Mouse (Mus musculus): ENCODE results near the gene Suv39h2. TPM values are rescaled to one million over a fixed set of nuclear protein-coding genes. Genes with fewer than 3 reads are reported as not detected.

Suv39h2 gene
- 16.8 and 17.9 TPM in 2 replicates for polyA plus RNA-seq (2014; fragmentation: Nextera tagmentation; extraction: Ambion mirVana)

DNA sequence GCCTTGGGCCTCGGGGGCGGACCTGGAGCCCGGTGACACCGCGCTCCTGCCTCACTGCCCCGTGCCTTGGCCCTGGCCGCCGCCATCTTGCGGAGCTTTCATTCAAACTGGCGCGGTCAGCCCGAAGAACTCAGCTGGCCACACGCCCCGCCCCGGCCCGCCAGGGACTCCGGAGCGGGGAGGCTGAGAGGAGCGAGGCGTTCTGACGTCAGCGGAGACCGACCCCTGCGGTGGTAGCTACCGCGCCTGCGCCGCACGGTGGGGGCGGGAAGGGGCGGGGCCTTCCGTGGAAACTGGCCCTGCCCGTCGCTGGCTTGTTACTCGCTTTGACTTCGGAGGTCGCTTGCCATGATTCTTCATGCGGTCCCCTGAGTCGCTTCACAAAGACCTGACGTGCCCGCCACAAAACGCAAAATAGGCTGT lies at the start of gene Suv39h2:
Gene Suv39h2 (minus strand): TSS at position 171 of the 423 bp plus-strand sequence.
- Histone ChIP-seq H3K27ac (ENCODE audit: low read length) (peak within 1 kb of the TSS; percentile 93), H3K9me3 (ENCODE audit: control insufficient read depth, low read depth, low read length) (no peaks in the 10 kb centered on the region), H3K4me1 (ENCODE audit: control insufficient read depth, insufficient read depth, low read length) (peaks cover 4% of the 10 kb centered on the region; the same call in 1 of the 2 replicates), H3K9ac (replicated peaks; ENCODE audit: low read depth, low read length) (peak within 1 kb of the TSS; percentile 67), H3K4me2 (replicated peaks; ENCODE audit: low read depth, low read length) (peak within 1 kb of the TSS; percentile 64), H3K4me3 (ENCODE audit: low read depth, low read length) (peak within 1 kb of the TSS; percentile 95), H3K27me3 (ENCODE audit: control insufficient read depth, insufficient read depth, low read length) (no peaks in the 10 kb centered on the region), H3K36me3 (ENCODE audit: control insufficient read depth, insufficient read depth, low read length) (no peaks in the 10 kb centered on the region)
- ATAC-seq (ENCODE audit: insufficient number of reproducible peaks, insufficient read depth, low FRiP score, low read depth): peak; percentile 99
- WGBS: under 1% methylated on average over 42 of the region's 42 CpGs

- Histone ChIP-seq H3K4me3 (ENCODE audit: low read depth, low read length) (no peak overlapping the region), H3K9me3 (ENCODE audit: control insufficient read depth, low read depth, low read length) (no peaks in the 10 kb centered on the region), H3K36me3 (ENCODE audit: control insufficient read depth, insufficient read depth, low read length) (no peaks in the 10 kb centered on the region), H3K27ac (ENCODE audit: low read length) (no peak overlapping the region), H3K9ac (replicated peaks; ENCODE audit: low read depth, low read length) (no peak overlapping the region), H3K4me1 (ENCODE audit: control insufficient read depth, insufficient read depth, low read length) (no peaks in the 10 kb centered on the region), H3K27me3 (ENCODE audit: control insufficient read depth, insufficient read depth, low read length) (no peaks in the 10 kb centered on the region), H3K4me2 (replicated peaks; ENCODE audit: low read depth, low read length) (no peak overlapping the region)
- ATAC-seq (ENCODE audit: insufficient number of reproducible peaks, insufficient read depth, low FRiP score, low read depth): no peak
- WGBS: 80% methylated on average over 4 of the region's 4 CpGs
Observed at GRCm38 (mm10) chr2:3522558-3522957, 47.7 kb upstream of the Suv39h2 start.

DNA sequence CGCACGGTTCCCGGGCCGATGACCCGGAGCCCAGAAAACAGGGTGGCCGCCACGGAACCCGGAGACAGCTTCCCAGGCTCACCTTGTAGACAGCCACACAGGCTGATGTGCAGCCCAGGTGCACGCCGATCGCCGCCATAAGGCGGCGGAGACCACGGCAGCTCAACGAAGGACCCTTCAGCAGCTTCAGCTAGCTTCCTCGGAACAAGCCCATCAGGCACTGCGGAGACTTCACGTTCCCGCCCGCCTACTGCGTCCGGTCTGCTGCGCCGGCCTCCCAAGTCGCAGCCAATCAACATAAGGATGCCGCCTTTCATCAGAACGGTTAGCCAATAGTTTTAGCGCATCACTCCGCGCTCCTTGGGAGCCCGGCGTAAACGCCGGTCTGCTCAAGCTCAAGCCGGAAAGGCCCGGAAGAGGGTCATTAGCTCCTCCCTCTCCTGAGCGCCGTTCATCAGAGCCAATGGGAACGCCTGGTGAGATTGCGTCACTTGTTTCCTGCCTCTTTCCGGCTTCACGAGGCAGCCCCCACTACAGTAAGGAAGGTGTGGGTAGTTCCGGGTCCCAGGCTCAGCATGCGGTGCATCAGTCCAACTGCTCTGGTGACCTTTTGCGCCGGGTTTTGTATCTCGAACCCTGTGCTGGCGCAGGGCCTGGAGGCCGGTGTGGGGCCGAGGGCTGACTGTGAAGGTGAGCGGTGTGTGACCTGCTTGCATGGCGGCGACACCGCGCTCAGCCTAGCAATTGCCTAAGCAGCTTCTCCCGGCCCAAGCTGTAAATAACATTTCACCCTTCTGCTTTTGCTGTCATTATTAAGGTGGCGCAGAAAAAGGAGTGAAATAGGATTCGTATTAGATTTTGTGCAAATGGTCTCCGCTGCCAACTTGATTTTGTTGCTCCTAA lies 38.0 kb upstream of the Suv39h2 start, which contains the start of the genes Gm45902, Hspa14 and Cdnf:
Gene Gm45902 (minus strand): TSS at position 239 of the 903 bp plus-strand sequence.
Gene Hspa14 (minus strand): TSS at position 263 of the 903 bp plus-strand sequence.
Gene Cdnf (plus strand): TSS at position 479 of the 903 bp plus-strand sequence.
- peak within 1 kb of the TSS; percentile 81 for H3K9ac ChIP-seq (replicated peaks; ENCODE audit: low read depth, low read length)
- peaks cover 14% of the 10 kb centered on the region for H3K36me3 ChIP-seq (ENCODE audit: control insufficient read depth, insufficient read depth, low read length)
- peak within 1 kb of the TSS; percentile 80 for H3K4me3 ChIP-seq (ENCODE audit: low read depth, low read length)
- peak; percentile 100 for ATAC-seq (ENCODE audit: insufficient number of reproducible peaks, insufficient read depth, low FRiP score, low read depth)
- peak within 1 kb of the TSS; percentile 92 for H3K4me2 ChIP-seq (replicated peaks; ENCODE audit: low read depth, low read length)
- peak within 1 kb of the TSS; percentile 63 for H3K27ac ChIP-seq (ENCODE audit: low read length)
- no peaks in the 10 kb centered on the region for H3K27me3 ChIP-seq (ENCODE audit: control insufficient read depth, insufficient read depth, low read length)
- peaks cover 13% of the 10 kb centered on the region; the same call in 1 of the 2 replicates for H3K4me1 ChIP-seq (ENCODE audit: control insufficient read depth, insufficient read depth, low read length)
- under 1% methylated on average over 60 of the region's 60 CpGs for WGBS
- H3K9me3 ChIP-seq (ENCODE audit: control insufficient read depth, low read depth, low read length): no peaks in the 10 kb centered on the region

GRCm38 (mm10) chr2:3512076-3512475 lies 37.2 kb upstream of the Suv39h2 start:
- no peak for ATAC-seq (ENCODE audit: insufficient number of reproducible peaks, insufficient read depth, low FRiP score, low read depth)

GRCm38 (mm10) chr2:3500886-3501285 lies 26.1 kb upstream of the Suv39h2 start:
- no peak overlapping the region for H3K9ac ChIP-seq (replicated peaks; ENCODE audit: low read depth, low read length)
- no peaks in the 10 kb centered on the region for H3K27me3 ChIP-seq (ENCODE audit: control insufficient read depth, insufficient read depth, low read length)
- 95% methylated on average over 5 of the region's 5 CpGs for WGBS
- H3K4me3 ChIP-seq (ENCODE audit: low read depth, low read length): no peak overlapping the region
- no peaks in the 10 kb centered on the region for H3K9me3 ChIP-seq (ENCODE audit: control insufficient read depth, low read depth, low read length)
- H3K4me2 ChIP-seq (replicated peaks; ENCODE audit: low read depth, low read length): no peak overlapping the region
- no peak for ATAC-seq (ENCODE audit: insufficient number of reproducible peaks, insufficient read depth, low FRiP score, low read depth)
- H3K4me1 ChIP-seq (ENCODE audit: control insufficient read depth, insufficient read depth, low read length): no peaks in the 10 kb centered on the region
- no peak overlapping the region for H3K27ac ChIP-seq (ENCODE audit: low read length)
- peaks cover 55% of the 10 kb centered on the region for H3K36me3 ChIP-seq (ENCODE audit: control insufficient read depth, insufficient read depth, low read length)

More at GRCm38 (mm10) chr2:3512076-3512475, 37.2 kb upstream of the Suv39h2 start:
- under 1% methylated on average over 15 of the region's 15 CpGs for WGBS
- Histone ChIP-seq H3K9me3 (ENCODE audit: control insufficient read depth, low read depth, low read length) (no peaks in the 10 kb centered on the region), H3K36me3 (ENCODE audit: control insufficient read depth, insufficient read depth, low read length) (peaks cover 18% of the 10 kb centered on the region), H3K4me2 (replicated peaks; ENCODE audit: low read depth, low read length) (peak overlapping the region; percentile 92), H3K27me3 (ENCODE audit: control insufficient read depth, insufficient read depth, low read length) (no peaks in the 10 kb centered on the region), H3K27ac (ENCODE audit: low read length) (peak overlapping the region; percentile 53), H3K4me3 (ENCODE audit: low read depth, low read length) (peak overlapping the region; percentile 80), H3K9ac (replicated peaks; ENCODE audit: low read depth, low read length) (peak overlapping the region; percentile 81), H3K4me1 (ENCODE audit: control insufficient read depth, insufficient read depth, low read length) (peaks cover 13% of the 10 kb centered on the region; the same call in 1 of the 2 replicates)

- 93% methylated on average over 6 of the region's 6 CpGs for WGBS
- H3K36me3 ChIP-seq (ENCODE audit: control insufficient read depth, insufficient read depth, low read length): peaks cover 56% of the 10 kb centered on the region
- no peak for ATAC-seq (ENCODE audit: insufficient number of reproducible peaks, insufficient read depth, low FRiP score, low read depth)
Observed at GRCm38 (mm10) chr2:3499543-3499942, 24.7 kb upstream of the Suv39h2 start.

GRCm38 (mm10) chr2:3493833-3494409 lies 19.1 kb upstream of the Suv39h2 start:
- Histone ChIP-seq H3K4me1 (ENCODE audit: control insufficient read depth, insufficient read depth, low read length) (no peaks in the 10 kb centered on the region), H3K27ac (ENCODE audit: low read length) (no peak overlapping the region), H3K4me3 (ENCODE audit: low read depth, low read length) (no peak overlapping the region), H3K4me2 (replicated peaks; ENCODE audit: low read depth, low read length) (no peak overlapping the region), H3K9me3 (ENCODE audit: control insufficient read depth, low read depth, low read length) (no peaks in the 10 kb centered on the region), H3K9ac (replicated peaks; ENCODE audit: low read depth, low read length) (no peak overlapping the region), H3K27me3 (ENCODE audit: control insufficient read depth, insufficient read depth, low read length) (no peaks in the 10 kb centered on the region), H3K36me3 (ENCODE audit: control insufficient read depth, insufficient read depth, low read length) (peaks cover 66% of the 10 kb centered on the region)
- no peak for ATAC-seq (ENCODE audit: insufficient number of reproducible peaks, insufficient read depth, low FRiP score, low read depth)
- WGBS: 85% methylated on average over 3 of the region's 3 CpGs

More at GRCm38 (mm10) chr2:3499543-3499942, 24.7 kb upstream of the Suv39h2 start:
- H3K4me2 ChIP-seq (replicated peaks; ENCODE audit: low read depth, low read length): no peak overlapping the region
- H3K9ac ChIP-seq (replicated peaks; ENCODE audit: low read depth, low read length): no peak overlapping the region
- no peaks in the 10 kb centered on the region for H3K4me1 ChIP-seq (ENCODE audit: control insufficient read depth, insufficient read depth, low read length)
- no peaks in the 10 kb centered on the region for H3K9me3 ChIP-seq (ENCODE audit: control insufficient read depth, low read depth, low read length)
- H3K27ac ChIP-seq (ENCODE audit: low read length): no peak overlapping the region
- no peak overlapping the region for H3K4me3 ChIP-seq (ENCODE audit: low read depth, low read length)
- no peaks in the 10 kb centered on the region for H3K27me3 ChIP-seq (ENCODE audit: control insufficient read depth, insufficient read depth, low read length)

- WGBS: 85% methylated on average over 3 of the region's 3 CpGs
Observed at GRCm38 (mm10) chr2:3489816-3490215, 15.0 kb upstream of the Suv39h2 start.

More at GRCm38 (mm10) chr2:3489816-3490215, 15.0 kb upstream of the Suv39h2 start:
- Histone ChIP-seq H3K9ac (replicated peaks; ENCODE audit: low read depth, low read length) (no peak overlapping the region), H3K27ac (ENCODE audit: low read length) (no peak overlapping the region), H3K36me3 (ENCODE audit: control insufficient read depth, insufficient read depth, low read length) (peaks cover 42% of the 10 kb centered on the region), H3K4me3 (ENCODE audit: low read depth, low read length) (no peak overlapping the region), H3K4me2 (replicated peaks; ENCODE audit: low read depth, low read length) (no peak overlapping the region), H3K9me3 (ENCODE audit: control insufficient read depth, low read depth, low read length) (no peaks in the 10 kb centered on the region), H3K27me3 (ENCODE audit: control insufficient read depth, insufficient read depth, low read length) (no peaks in the 10 kb centered on the region), H3K4me1 (ENCODE audit: control insufficient read depth, insufficient read depth, low read length) (no peaks in the 10 kb centered on the region)
- no peak for ATAC-seq (ENCODE audit: insufficient number of reproducible peaks, insufficient read depth, low FRiP score, low read depth)

Measured in stomach, embryonic 14.5 days (tissue).